Mouse (Mus musculus) cerebellum, adult 11 months (tissue): ENCODE results near the gene Arhgef7.

Experiments used
- DNase-seq: peaks from one replicate; pipeline ENCODE4 v3.0.0; 2022

Arhgef7 gene

GRCm38 (mm10) chr8:11727273-11727650 lies 259 bp upstream of the Arhgef7 start:
- no peak for DNase-seq

DNA sequence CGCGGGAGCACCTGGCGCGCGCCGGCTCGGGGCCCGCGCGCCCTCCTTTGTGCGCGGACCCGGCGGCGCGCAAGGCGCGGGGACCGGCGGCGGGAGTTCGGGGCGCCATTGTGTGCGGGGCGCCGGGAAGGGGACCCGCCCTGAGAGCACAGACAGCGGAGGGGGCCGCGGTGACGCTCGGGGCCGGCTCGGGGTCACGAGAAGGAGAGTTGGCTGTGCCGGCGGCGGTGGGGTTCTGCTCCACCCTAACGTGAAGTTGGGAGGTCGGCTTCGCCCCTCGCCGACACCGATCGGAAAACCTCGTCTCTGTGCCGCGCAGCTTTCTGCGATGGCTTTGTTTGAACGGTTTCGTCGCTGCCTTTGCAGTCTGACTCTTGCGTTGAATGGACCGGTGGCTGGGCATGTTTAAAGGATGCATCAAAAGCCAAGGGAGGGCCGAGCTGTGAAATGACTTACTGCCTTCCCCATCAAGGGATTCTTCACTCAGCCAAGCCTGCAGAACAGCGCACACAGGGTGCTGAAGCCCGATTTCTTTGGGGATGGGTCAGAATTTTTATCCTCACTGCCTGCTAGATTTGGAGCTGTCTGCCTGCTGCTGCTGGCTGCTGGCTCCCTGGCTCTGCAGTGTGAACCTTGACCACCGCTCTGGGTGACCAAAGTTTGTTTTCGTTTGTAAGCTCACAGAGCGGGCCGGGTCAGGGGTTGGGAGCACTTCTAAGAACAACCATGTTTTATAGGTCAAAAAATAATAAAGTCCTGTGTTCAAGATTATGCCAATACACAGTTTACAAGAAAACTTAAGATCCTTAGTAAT lies 1.2 kb downstream of the Arhgef7 start:
- peak; percentile 49 for DNase-seq

DNA sequence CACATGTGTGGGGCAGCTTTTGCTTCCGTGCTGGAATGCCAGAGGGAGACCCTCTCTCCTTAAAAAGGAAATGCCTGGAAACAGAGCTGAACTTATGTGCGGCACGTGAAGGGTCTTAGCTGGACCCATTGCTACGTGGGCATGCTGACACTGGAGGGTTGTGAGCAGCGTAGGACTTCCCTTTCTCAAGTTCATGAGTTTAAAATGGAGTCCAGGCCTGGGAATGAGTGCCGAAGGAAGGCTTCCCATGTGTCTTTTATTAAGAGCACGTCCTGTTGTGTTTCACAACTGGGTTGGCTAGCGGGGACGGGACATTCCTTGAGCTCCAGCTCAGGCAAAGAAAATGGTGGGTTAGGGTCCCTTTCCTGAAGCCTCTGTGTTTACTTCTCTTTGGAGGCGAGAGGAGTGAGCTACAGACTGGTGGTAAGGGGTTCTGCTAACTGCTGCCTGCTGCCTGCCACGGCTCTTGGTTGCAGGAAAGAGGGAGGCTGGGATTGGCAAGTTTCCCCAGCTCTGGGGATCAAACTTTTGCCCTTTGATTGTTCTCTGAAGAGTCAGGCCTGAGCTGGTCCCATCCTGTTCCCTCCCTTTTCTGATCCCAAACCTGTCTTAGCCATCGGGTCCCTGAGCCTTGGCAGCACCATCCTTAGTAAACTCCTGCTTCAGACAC lies 2.9 kb downstream of the Arhgef7 start:
- DNase-seq: no peak

DNA sequence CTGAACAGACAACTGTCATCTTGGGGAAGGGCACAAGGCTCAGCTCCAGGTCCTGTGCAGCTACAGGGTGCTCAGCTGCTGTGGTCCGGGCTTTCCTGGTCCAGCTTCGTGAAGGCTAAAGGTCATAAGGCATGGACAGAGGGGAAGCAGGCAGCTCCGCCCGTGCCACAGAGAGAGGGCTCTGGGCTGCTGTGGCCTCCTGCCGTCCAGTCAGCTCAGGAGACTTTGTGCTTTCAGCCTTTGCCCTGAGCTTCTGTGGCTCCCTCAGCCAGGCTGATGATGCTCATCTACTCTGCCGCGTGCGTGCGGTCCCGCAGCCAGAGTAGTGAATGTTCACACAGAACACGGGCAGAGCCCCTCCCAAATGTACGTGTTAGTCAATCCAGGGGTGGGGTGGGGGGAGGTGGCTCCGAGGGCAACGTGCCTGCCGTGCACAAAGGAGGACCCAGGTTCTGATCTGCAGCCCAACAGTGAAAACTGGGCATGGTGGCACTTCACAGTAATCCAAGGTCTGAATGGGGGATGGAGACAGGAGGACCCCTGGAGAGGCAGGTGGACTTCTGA lies 8.2 kb downstream of the Arhgef7 start:
- no peak for DNase-seq

DNA sequence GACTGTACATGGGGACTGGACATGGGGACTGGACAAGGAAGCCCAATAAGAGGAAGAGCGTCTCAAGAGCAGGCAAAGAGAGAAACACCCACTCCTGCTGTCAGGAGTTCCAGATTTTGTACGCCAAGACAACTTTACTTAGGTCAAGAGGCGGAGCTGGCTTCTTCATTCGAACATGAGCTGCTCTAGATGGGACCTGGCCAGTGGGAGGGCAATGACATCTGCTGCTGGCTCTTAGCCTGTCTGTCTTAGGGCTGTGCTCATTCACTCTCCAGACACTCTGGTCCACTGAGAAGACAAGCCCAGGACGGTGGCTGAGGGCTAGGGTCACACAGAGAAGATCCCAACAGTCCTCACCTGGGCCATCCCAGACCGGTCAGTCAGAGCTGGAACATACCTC lies 9.6 kb downstream of the Arhgef7 start:
- no peak for DNase-seq

GRCm38 (mm10) chr8:11739082-11739481 lies 11.6 kb downstream of the Arhgef7 start:
- DNase-seq: no peak

GRCm38 (mm10) chr8:11740857-11741256 lies 13.3 kb downstream of the Arhgef7 start:
- no peak for DNase-seq

- no peak for DNase-seq
Observed at GRCm38 (mm10) chr8:11743580-11743979, 16.1 kb downstream of the Arhgef7 start.

DNA sequence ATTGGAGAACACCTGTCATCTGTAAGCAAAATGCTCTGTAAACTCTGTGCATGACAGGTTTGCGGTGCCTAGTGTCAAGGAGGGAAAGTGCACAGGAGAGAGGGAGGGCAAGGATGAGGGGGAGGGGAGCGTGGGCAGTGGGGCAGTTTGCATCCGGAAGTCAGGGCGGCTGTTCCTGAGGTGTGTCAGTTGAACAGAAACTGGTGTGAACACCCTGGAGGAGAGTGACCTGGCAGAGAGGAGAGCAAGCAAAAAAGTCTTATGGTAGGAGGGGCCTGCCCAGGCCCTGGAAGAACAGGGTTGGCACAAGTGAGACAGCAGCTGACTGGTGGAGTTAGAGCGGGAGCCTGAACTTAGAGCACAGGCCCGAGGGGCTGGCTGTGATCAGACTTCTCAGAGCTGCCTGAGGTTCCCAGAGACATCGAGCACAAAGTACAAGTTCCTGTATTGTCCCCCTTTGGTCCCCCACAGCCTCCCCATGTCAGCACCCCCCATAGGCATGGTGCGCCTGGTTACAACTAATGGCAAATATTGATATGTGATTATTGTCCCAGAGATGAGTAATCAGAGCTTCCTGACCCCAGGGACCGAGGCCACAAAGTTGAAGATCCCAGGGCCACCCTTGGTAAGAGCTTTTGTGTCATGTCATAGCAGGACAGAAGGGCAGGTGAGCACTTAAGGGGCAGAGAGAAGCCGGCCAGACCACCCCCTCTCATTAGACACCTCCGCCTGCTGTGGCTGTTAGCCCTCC lies 19.5 kb downstream of the Arhgef7 start:
- no peak for DNase-seq

GRCm38 (mm10) chr8:11749472-11749871 lies 22.0 kb downstream of the Arhgef7 start:
- no peak for DNase-seq

- DNase-seq: no peak
Observed at GRCm38 (mm10) chr8:11752338-11752737, 24.8 kb downstream of the Arhgef7 start.

- DNase-seq: no peak
Observed at GRCm38 (mm10) chr8:11753155-11753941, 25.8 kb downstream of the Arhgef7 start.

DNA sequence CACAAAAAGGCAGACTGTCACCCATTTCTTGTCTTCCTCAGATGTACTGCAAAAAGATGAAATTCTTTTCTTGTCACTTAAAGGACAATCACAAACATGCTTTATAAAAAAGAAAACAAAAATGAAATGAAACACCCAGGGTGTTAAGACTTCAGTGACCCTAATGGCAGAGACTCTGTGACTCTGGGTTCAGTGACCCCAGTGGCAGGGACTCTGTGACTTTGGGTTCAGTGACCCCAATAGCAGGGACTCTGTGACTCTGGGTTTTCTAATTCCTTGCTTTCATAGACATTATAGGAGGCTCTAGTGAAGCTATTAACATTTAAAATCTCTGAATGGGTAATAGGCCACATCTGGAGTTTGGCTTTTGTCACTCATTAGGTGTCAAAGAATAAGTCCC lies 27.2 kb downstream of the Arhgef7 start:
- DNase-seq: no peak

GRCm38 (mm10) chr8:11755873-11756272 lies 28.4 kb downstream of the Arhgef7 start:
- peak; percentile 71 for DNase-seq

DNA sequence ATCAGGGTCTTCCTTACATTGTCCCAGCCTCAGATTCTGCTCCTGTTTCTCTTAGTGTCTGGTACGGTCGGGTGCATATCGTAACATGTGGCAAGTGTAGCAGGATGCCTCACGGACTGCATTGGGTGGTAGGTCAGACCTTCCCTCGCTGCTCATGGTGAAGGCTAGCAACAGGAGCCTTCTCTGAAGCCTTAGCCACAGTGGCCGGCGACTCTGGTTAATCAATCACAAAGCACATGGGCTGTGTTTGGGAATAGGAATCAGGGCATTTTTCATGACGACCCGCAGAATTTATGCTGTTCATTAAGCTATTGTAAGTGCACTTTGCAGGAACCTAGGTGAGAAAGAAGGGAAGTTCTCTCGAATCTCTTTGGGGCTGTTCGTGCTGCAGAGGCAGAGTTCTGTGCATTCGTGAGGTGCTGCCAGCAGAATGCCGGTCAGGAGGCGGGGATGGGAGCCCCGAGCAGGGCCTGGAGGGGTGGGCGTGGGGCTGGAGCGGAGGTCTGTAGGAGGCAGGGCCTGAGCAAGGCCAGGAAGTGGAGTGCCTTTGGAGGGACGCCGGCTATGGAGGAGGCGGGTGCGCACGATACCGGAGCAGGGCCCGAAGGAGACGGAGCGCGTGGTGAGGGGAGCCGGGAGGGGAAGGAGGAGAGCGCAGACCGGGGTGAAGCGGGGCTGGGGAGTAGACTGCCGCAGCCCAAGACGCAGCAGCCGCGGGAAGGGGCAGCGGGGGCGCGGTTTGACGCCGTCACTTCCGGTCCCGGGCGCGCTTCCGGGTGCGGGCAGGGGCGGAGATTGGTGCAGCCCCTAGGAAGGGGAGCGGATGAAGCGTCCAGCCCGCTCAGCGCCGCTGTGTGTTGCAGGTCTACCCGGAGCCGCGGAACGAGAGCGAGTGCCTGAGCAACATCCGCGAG lies 30.3 kb downstream of the Arhgef7 start:
- peak; percentile 83 for DNase-seq

- peak; percentile 60 for DNase-seq
Observed at GRCm38 (mm10) chr8:11758482-11759281, 31.2 kb downstream of the Arhgef7 start.

DNA sequence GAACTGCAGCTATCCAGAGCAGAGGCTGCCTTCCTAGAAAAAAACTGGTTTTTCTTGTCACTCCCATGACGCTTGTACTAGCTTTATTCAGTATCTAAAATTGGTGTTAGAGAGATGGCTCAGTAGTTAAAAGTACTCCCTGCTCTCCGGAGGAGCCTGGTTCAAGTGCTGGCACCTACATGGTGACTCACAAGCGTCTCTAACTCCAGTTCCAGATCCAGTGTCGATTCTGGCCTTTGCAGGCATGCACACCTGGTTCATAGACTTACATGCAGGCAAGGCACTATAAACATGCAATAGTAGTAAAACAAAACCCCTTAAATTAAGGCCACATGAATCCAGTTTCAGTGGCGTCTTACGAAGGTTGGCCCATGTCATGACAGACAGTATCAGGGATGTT lies 34.0 kb downstream of the Arhgef7 start:
- DNase-seq: peak; percentile 26

- DNase-seq: peak; percentile 77
Observed at GRCm38 (mm10) chr8:11762048-11762447, 34.5 kb downstream of the Arhgef7 start.

DNA sequence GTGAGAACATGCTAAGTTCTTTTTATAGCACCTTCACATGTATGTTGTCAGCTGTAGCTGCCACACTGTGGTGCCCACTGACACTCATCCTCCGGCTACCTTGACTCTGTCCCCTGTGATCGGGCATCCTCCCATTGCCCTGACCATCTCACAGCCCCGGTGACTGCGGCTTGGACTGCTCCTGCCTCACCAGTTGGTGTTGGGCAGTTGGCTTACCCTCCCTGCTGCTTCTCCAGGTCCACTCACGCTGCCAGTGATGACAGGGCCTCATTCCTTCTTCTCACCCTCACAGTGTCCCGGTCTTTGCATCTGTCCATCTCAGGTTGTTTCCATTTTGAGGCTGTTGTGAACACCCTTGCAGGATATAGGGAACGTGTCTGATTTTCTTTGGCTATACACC lies 35.3 kb downstream of the Arhgef7 start:
- peak; percentile 82 for DNase-seq

- DNase-seq: peak; percentile 28
Observed at GRCm38 (mm10) chr8:11767213-11767840, 39.8 kb downstream of the Arhgef7 start.
